Mouse (Mus musculus) kidney, postnatal 0 days (tissue): ENCODE measurements around the gene Gpc6. TPM values are rescaled to one million over a fixed set of nuclear protein-coding genes. Genes with fewer than 3 reads are reported as not detected.

Source experiments
- ATAC-seq: fragments of 200-750 bp; cut with Nextera tagmentation; replicated peaks from 2 replicates; pipeline ENCODE4 v1.8.0; 2017; ENCODE audit warnings: low read depth, moderate number of reproducible peaks, moderate TSS enrichment, moderate library complexity; ENCODE audit not compliant: low FRiP score
- DNase-seq: peaks from one replicate; pipeline ENCODE4 v3.0.0-alpha.2; 2016; ENCODE audit warnings: low spot score
- H3K27ac ChIP-seq: fragments of 300-500 bp; sonication (generic); 2 replicates; pipeline ENCODE4 v1.5.1; 2014; ENCODE audit warnings: mild to moderate bottlenecking
- H3K27me3 ChIP-seq: fragments of 300-500 bp; sonication (generic); 2 replicates; pipeline ENCODE4 v1.6.1; 2014; ENCODE audit warnings: low read length, mixed read lengths; ENCODE audit not compliant: insufficient read depth
- H3K36me3 ChIP-seq: fragments of 300-500 bp; sonication (generic); 2 replicates; pipeline ENCODE4 v1.6.1; 2014; ENCODE audit warnings: low read length, mixed read lengths; ENCODE audit not compliant: insufficient read depth
- H3K4me1 ChIP-seq: fragments of 300-500 bp; sonication (generic); replicated peaks from 2 replicates; pipeline ENCODE4 v1.6.1; 2014; ENCODE audit warnings: antibody characterized with exemption, low read length, mixed read lengths; ENCODE audit not compliant: insufficient read depth
- H3K4me2 ChIP-seq: fragments of 300-500 bp; sonication (generic); 2 replicates; pipeline ENCODE4 v1.6.1; 2014; ENCODE audit warnings: mild to moderate bottlenecking, low read length, moderate library complexity, mixed read lengths
- H3K4me3 ChIP-seq: fragments of 300-500 bp; sonication (generic); replicated peaks from 2 replicates; pipeline ENCODE4 v1.5.1; 2014; ENCODE audit warnings: low read depth, low read length
- H3K9ac ChIP-seq: fragments of 300-500 bp; sonication (generic); 2 replicates; pipeline ENCODE4 v1.6.1; 2014; ENCODE audit warnings: low read depth, low read length
- H3K9me3 ChIP-seq: fragments of 300-500 bp; sonication (generic); replicated peaks from 2 replicates; pipeline ENCODE4 v1.6.1; 2016; ENCODE audit warnings: low read length, inconsistent platforms, mixed read lengths
- CTCF ChIP-seq: IDR thresholded peaks from 2 replicates; pipeline ENCODE4 v1.5.1; 2016; ENCODE audit warnings: antibody characterized with exemption, low read depth, mild to moderate bottlenecking, moderate library complexity
- WGBS: fragments of 180-500 bp; shearing (Covaris S2); extraction: QIAGEN DNeasy Blood & Tissue Kit; methylation state at CpG from one replicate; pipeline ENCODE4 v1.1.7; 2014; 5-methylcytosine and 5-hydroxymethylcytosine counted together
- polyA plus RNA-seq: library from polyadenylated mRNA; unstranded; fragments of >200 nt; fragmentation: Nextera tagmentation; extraction: Ambion mirVana; gene quantifications from 2 replicates; pipeline ENCODE4 v1.2.1, GENCODE M21; 2015

Gene Gpc6
- polyA plus RNA-seq, 1 experiment from 2014 or later = 46.4 TPM

DNA sequence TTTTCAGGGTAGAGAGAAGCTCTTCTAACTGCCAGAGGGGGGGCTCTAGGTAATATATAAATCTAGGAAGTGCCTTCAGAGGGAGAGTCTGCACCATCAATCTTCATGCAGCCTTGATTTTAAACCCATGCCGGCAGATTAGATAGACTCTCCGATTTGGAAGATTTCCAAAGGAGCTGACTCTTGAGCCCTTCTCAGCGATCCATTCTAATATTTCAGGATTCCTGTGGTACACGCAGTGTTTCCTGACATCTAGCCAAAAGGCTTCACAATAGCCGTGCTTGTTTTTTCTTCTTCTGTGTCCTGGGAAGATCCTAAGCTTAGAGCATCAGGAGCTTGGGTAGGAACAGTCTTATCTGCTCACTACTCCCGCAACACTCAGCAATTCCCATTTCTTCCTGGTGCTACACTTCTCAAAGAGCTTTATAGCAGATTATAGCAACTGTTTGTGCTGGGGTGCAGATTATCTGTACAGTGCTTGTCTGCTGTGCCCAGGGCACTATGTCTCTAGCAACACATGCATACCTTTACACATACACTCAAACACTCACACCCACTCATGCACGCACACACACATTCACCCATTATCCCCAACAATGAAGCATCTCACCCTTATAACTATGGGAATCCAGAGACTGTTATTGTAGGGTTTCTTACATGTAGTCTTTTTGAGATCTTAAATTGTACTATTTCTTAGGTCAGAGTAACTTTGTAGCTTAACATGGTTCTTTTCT is 3.8 kb downstream of the Gpc6 start:
- no peak overlapping the region for H3K4me3 ChIP-seq
- no peaks in the 10 kb centered on the region for H3K36me3 ChIP-seq
- TF ChIP-seq CTCF = no peak
- H3K4me1 ChIP-seq = no peaks in the 10 kb centered on the region
- ATAC-seq (no peak), DNase-seq (peak; percentile 53)
- H3K9ac ChIP-seq = no peak overlapping the region; the same call in 1 of the 2 replicates
- 21% methylated on average over 7 of the region's 7 CpGs for WGBS
- peak overlapping the region; percentile 93 for H3K4me2 ChIP-seq
- H3K9me3 ChIP-seq = no peaks in the 10 kb centered on the region
- H3K27me3 ChIP-seq = no peaks in the 10 kb centered on the region
- no peak overlapping the region for H3K27ac ChIP-seq

DNA sequence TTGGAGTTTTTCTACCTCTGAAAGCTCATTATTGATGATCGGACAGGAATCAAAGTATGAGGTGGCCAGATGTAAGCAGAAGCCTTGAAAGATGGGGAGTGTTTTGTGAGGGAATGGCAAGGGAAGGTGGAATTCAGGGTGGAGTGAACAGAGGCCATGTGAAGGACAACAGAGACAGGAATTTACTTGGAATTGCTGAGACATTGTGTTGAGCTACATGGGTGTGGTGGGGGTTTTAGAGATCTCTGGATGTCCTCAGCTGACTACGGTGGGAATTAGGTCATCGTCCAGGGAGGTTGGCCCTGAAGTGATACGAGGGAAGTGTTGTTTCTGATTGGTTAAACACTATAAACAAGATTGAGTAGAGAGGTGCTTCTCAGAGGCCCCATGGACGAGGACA is 8.7 kb downstream of the Gpc6 start:
- no peak for DNase-seq
- H3K27me3 ChIP-seq = no peaks in the 10 kb centered on the region

DNA sequence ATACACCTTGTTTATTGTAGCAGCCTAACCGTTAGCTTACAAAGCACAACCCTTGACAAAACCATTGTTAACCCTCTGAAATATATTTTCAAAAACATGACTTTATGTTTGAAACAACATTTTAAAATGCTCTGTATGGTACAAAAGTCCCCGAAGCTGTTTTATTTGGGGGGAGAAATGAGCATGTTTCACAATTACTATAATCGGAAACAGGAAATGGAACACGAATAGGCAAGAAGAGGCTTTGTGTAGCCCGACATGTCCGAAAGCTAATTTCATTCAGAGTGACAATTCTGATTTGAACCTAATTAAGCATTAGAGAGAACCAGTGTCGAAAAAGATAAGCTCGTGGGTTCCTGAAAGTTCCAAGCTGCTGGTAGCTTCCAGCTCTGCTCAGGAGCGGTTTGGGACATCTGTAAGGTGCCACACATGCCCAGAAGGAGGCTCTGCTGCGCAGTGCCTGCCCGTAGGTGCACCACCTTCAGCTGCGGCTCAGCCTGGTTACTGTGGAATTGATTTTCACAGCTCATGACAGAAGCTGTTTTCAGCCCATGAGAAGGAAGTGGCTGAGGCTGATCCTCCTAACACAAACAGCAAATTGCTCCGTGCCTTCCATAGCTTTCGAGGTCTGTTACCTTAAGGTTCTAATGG is 12.9 kb downstream of the Gpc6 start:
- Histone ChIP-seq H3K9me3 (no peaks in the 10 kb centered on the region), H3K4me1 (no peaks in the 10 kb centered on the region), H3K4me2 (no peak overlapping the region), H3K27ac (no peak overlapping the region), H3K36me3 (no peaks in the 10 kb centered on the region), H3K27me3 (no peaks in the 10 kb centered on the region), H3K9ac (no peak overlapping the region), H3K4me3 (no peak overlapping the region)
- no peak for DNase-seq
- ATAC-seq = 0 out of 2 replicates have a peak, but pooled peaks have one; percentile 36
- peak; percentile 55 for TF ChIP-seq CTCF
- WGBS = 77% methylated on average over 14 of the region's 14 CpGs

More for the DNA sequence above, 8.7 kb downstream of the Gpc6 start:
- no peaks in the 10 kb centered on the region for H3K4me1 ChIP-seq
- TF ChIP-seq CTCF = no peak
- H3K27ac ChIP-seq = no peak overlapping the region
- no peak overlapping the region for H3K4me3 ChIP-seq
- no peak for ATAC-seq
- no peak overlapping the region for H3K4me2 ChIP-seq
- H3K9ac ChIP-seq = no peak overlapping the region
- WGBS = 68% methylated on average over 5 of the region's 5 CpGs
- no peaks in the 10 kb centered on the region for H3K36me3 ChIP-seq
- H3K9me3 ChIP-seq = no peaks in the 10 kb centered on the region

DNA sequence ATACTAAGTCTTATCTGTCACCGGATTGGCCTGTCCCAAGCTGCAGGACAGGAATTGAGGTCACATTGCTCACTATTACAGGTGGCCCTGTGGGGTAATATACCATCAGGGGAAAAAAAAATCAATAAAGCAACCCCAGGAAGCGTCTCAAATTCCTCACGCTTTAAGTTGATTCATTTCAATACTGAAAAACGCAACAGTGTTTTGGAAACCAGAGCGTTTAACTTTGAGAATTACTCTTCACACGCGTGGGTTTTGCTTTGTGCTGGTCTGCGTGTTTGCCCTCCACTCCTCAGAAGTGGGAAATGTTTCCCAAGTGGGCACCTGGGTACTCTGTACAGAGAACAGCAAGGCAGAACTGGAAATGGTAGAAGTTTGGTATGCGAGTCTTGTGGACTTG is 13.6 kb downstream of the Gpc6 start:
- Histone ChIP-seq H3K4me2 (no peak overlapping the region), H3K4me3 (no peak overlapping the region), H3K27ac (no peak overlapping the region), H3K36me3 (no peaks in the 10 kb centered on the region), H3K4me1 (no peaks in the 10 kb centered on the region), H3K9ac (no peak overlapping the region), H3K9me3 (no peaks in the 10 kb centered on the region), H3K27me3 (no peaks in the 10 kb centered on the region)
- no peak for TF ChIP-seq CTCF
- ATAC-seq (no peak), DNase-seq (no peak)
- 89% methylated on average over 9 of the region's 9 CpGs for whole genome bisulfite sequencing

DNA sequence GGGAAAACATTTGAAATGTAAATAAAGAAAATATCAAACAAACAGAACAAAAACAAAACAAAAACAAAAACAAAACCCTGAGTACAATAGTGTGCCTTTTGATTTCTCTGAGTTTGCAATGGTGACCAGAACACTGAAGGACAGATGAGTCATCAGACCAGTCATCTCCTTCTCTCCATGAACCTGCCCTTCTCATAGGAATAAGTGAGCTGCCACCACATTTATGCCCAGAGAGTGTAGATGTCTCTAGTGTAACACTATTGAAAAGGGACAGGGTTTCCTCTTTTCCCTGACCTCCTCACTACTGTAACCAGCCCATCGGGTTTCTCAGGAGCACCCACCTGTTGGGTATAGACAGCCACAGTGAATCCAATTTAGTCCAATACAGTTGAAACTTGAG is 14.4 kb downstream of the Gpc6 start:
- ATAC-seq = no peak

DNA sequence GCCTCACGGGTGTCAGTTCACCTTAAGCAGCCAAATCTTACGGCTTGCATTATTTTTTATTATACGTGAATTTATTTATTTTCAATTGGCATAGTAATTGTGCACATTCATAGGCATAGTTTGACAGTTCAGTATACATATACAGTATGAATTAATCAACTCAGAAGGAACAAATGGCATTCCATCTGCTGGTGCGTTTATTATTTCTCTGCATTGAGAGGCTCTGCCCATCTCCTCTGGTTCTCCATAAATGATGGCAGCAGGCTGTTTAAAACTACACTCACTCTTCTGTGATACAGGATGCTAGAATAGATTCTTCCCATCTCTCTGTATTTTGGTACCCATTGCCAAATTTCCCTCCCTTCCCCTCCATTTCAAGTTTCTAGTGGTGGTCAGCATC is 16.7 kb downstream of the Gpc6 start:
- no peaks in the 10 kb centered on the region for H3K27me3 ChIP-seq
- no peak overlapping the region for H3K27ac ChIP-seq
- no peaks in the 10 kb centered on the region for H3K4me1 ChIP-seq
- H3K9me3 ChIP-seq = no peaks in the 10 kb centered on the region
- no peak overlapping the region for H3K4me2 ChIP-seq
- DNase-seq (no peak), ATAC-seq (no peak)
- 96% methylated on average over 4 of the region's 4 CpGs for WGBS
- H3K9ac ChIP-seq = no peak overlapping the region
- H3K36me3 ChIP-seq = no peaks in the 10 kb centered on the region
- no peak for TF ChIP-seq CTCF
- no peak overlapping the region for H3K4me3 ChIP-seq

More for the DNA sequence above, 14.4 kb downstream of the Gpc6 start:
- Histone ChIP-seq H3K27ac (no peak overlapping the region), H3K4me3 (no peak overlapping the region), H3K36me3 (no peaks in the 10 kb centered on the region), H3K9me3 (no peaks in the 10 kb centered on the region), H3K9ac (no peak overlapping the region), H3K4me1 (no peaks in the 10 kb centered on the region), H3K27me3 (no peaks in the 10 kb centered on the region), H3K4me2 (no peak overlapping the region)
- TF ChIP-seq CTCF = no peak
- no peak for DNase-seq
- WGBS = 79% methylated on average over 1 of the region's 1 CpGs
